In genomic region chr6:117279786-117280411, GRCm38 (mm10) we compare ENCODE assay signal across 10 mouse cellular contexts.
A peak's percentile ranks its signal among the peaks of the same experiment; 100 is the strongest.
DNase-seq lines count a peak whose midpoint lies in the region; ATAC-seq and TF ChIP-seq lines count a peak whose summit lies in the region.
"Had no signal": no experiment of that assay in that cellular context is flagged by ENCODE, and none has a peak within 500 bp of the region (broad histone marks: within the 10 kb centered on the region; RNA-seq: fewer than 3 reads in every experiment).

No protein-coding gene starts in this region.

- no peaks in the 10 kb centered on the region for H3K9me3 ChIP-seq in heart, embryonic 12.5 days (replicated peaks)
- no peaks in the 10 kb centered on the region for H3K9me3 ChIP-seq in embryonic facial prominence, embryonic 14.5 days (ENCODE audit: control insufficient read depth, low read length)
- H3K9me3 ChIP-seq: intestine, embryonic 15.5 days; limb, embryonic 12.5 days had no signal

- peaks cover 31% of the 10 kb centered on the region for H3K4me1 ChIP-seq in heart, embryonic 12.5 days (replicated peaks)
- H3K4me1 ChIP-seq in embryonic facial prominence, embryonic 14.5 days (ENCODE audit: control insufficient read depth, insufficient read depth, low read length): no peaks in the 10 kb centered on the region; the same call in 1 of the 2 replicates
- no peaks in the 10 kb centered on the region for H3K4me1 ChIP-seq in thymus, adult 2 months (replicated peaks; ENCODE audit: control insufficient read depth, insufficient read depth, low read length)
- H3K4me1 ChIP-seq: intestine, embryonic 15.5 days had no signal

- no peaks in the 10 kb centered on the region for H3K36me3 ChIP-seq in heart, embryonic 12.5 days
- no peaks in the 10 kb centered on the region for H3K36me3 ChIP-seq in embryonic facial prominence, embryonic 14.5 days (ENCODE audit: control insufficient read depth, insufficient read depth, low read length)
- no peaks in the 10 kb centered on the region for H3K36me3 ChIP-seq in thymus, adult 2 months (ENCODE audit: control insufficient read depth, insufficient read depth, low read length)
- H3K36me3 ChIP-seq: intestine, embryonic 15.5 days; limb, embryonic 12.5 days had no signal

- peak overlapping the region; percentile 59; the same call in 1 of the 2 replicates for H3K27ac ChIP-seq in heart, embryonic 12.5 days (ENCODE audit: poor library complexity, severe bottlenecking)
- H3K27ac ChIP-seq in embryonic facial prominence, embryonic 14.5 days (replicated peaks; ENCODE audit: low read depth, low read length): no peak overlapping the region
- H3K27ac ChIP-seq in thymus, adult 2 months (ENCODE audit: control insufficient read depth, insufficient read depth, low read length): no peak overlapping the region
- H3K27ac ChIP-seq: intestine, embryonic 15.5 days; limb, embryonic 12.5 days had no signal

- WGBS in heart, embryonic 12.5 days: 24% methylated on average over 14 of the region's 14 CpGs
- 27% methylated on average over 13 of the region's 14 CpGs for WGBS in embryonic facial prominence, embryonic 14.5 days
- 90% methylated on average over 14 of the region's 14 CpGs for WGBS in thymus, adult 2 months

- no peak for TF ChIP-seq CTCF in brain, embryonic 14.5 days (IDR thresholded peaks at IDR 0.05; ENCODE audit: borderline replicate concordance, extremely low read depth, insufficient read depth, insufficient read length)
- TF ChIP-seq CTCF in thymus, adult 2 months (IDR thresholded peaks at IDR 0.05; ENCODE audit: borderline replicate concordance, control insufficient read depth, extremely low read depth, insufficient read depth, low read length, poor library complexity): no peak

- no peak for TF ChIP-seq POLR2A in brain, embryonic 14.5 days (IDR thresholded peaks at IDR 0.05; ENCODE audit: borderline replicate concordance, extremely low read depth, insufficient read depth, insufficient read length, poor library complexity, severe bottlenecking)
- no peak for TF ChIP-seq POLR2A in thymus, adult 2 months (IDR thresholded peaks at IDR 0.05; ENCODE audit: control insufficient read depth, extremely low read depth, insufficient read depth, low read length, poor library complexity)

- H3K27me3 ChIP-seq in heart, embryonic 12.5 days (replicated peaks): no peaks in the 10 kb centered on the region
- H3K27me3 ChIP-seq in embryonic facial prominence, embryonic 14.5 days (replicated peaks; ENCODE audit: control insufficient read depth, insufficient read depth, low read length): no peaks in the 10 kb centered on the region
- H3K27me3 ChIP-seq in thymus, adult 2 months (ENCODE audit: control insufficient read depth, insufficient read depth, low read length): no peaks in the 10 kb centered on the region
- H3K27me3 ChIP-seq: intestine, embryonic 15.5 days; limb, embryonic 12.5 days had no signal

- DNase-seq in heart, adult 9 months (ENCODE audit: low spot score in 2 of 2): no peak
- DNase-seq in brain, embryonic 14.5 days (ENCODE audit: low read depth): peak; percentile 66
- no peak for DNase-seq in embryonic facial prominence, embryonic 14.5 days (ENCODE audit: low spot score)
- DNase-seq in mesoderm, embryonic 11.5 days (ENCODE audit: low read depth, low spot score): peak; percentile 17
- no peak for DNase-seq in spleen, adult 18-20 months
- DNase-seq in thymus, adult 2 months: no peak

- ATAC-seq in heart, embryonic 12.5 days (ENCODE audit: insufficient number of reproducible peaks, low FRiP score): peak; percentile 69
- peak; percentile 37; the same call in 1 of the 2 replicates for ATAC-seq in embryonic facial prominence, embryonic 14.5 days (ENCODE audit: low read depth)
- ATAC-seq in inflammation-experienced regulatory T-cells, adult 6 months: no peak
- ATAC-seq: intestine, embryonic 15.5 days had no signal

- no peak overlapping the region for H3K4me3 ChIP-seq in heart, embryonic 12.5 days
- H3K4me3 ChIP-seq in embryonic facial prominence, embryonic 14.5 days (ENCODE audit: low read depth, low read length): no peak overlapping the region
- H3K4me3 ChIP-seq in thymus, adult 2 months (ENCODE audit: control insufficient read depth, insufficient read depth, low read length): no peak overlapping the region
- H3K4me3 ChIP-seq: intestine, embryonic 15.5 days; limb, embryonic 12.5 days had no signal

- peak overlapping the region; percentile 28 for H3K4me2 ChIP-seq in heart, embryonic 12.5 days
- no peak overlapping the region for H3K4me2 ChIP-seq in embryonic facial prominence, embryonic 14.5 days (ENCODE audit: low read depth, low read length)
- H3K4me2 ChIP-seq: intestine, embryonic 15.5 days; limb, embryonic 12.5 days had no signal

- no peak overlapping the region for H3K9ac ChIP-seq in heart, embryonic 12.5 days
- H3K9ac ChIP-seq in embryonic facial prominence, embryonic 14.5 days (ENCODE audit: low read depth, low read length): no peak overlapping the region
- H3K9ac ChIP-seq: intestine, embryonic 15.5 days; limb, embryonic 12.5 days had no signal

Comparison
In these comparisons a context has a peak if more than half of its experiments do, and no peak if none do; other contexts are left out.
1. DNase-seq: peak in brain, embryonic 14.5 days (single experiment) and mesoderm, embryonic 11.5 days (single experiment); none in heart, adult 9 months (0 of 2), embryonic facial prominence, embryonic 14.5 days (single experiment), spleen, adult 18-20 months (0 of 2) and thymus, adult 2 months (single experiment).